Mouse (Mus musculus): ENCODE data around the gene Kif20b. TPM values are rescaled to one million over a fixed set of nuclear protein-coding genes. Genes with fewer than 3 reads are reported as not detected.

The Kif20b gene
- polyA plus RNA-seq, 1 experiment from 2014 or later = 84.7 TPM

DNA sequence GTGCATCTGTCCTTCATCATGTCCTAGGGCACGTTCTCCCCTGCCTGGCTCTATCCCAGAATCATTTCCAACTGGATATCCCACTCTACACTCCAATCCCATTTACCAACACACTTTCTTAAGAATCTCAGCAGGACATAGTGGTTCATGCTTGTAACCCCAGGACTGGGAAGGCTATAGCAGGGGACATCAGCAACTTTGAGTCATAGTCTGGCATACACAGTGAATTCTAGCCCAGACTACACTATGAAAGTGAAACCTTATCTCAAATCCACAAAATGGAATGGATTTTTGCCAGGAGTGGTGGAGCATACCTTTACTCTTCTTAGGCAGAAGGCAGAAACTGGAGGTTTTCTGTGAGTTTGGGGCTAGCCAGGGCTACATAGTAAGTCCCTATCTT is 30.6 kb upstream of the Kif20b start:
- H3K4me3 ChIP-seq = no peak overlapping the region
- H3K9ac ChIP-seq = no peak overlapping the region
- no peak overlapping the region for H3K27ac ChIP-seq
- H3K27me3 ChIP-seq = no peaks in the 10 kb centered on the region
- no peaks in the 10 kb centered on the region for H3K9me3 ChIP-seq
- peak; percentile 19; the same call in 1 of the 2 replicates for ATAC-seq (ENCODE audit: borderline replicate concordance, extremely low read depth, low FRiP score, low TSS enrichment)
- WGBS = 64% methylated on average over 1 of the region's 1 CpGs
- no peaks in the 10 kb centered on the region for H3K4me1 ChIP-seq
- no peaks in the 10 kb centered on the region for H3K36me3 ChIP-seq
- no peak overlapping the region for H3K4me2 ChIP-seq

DNA sequence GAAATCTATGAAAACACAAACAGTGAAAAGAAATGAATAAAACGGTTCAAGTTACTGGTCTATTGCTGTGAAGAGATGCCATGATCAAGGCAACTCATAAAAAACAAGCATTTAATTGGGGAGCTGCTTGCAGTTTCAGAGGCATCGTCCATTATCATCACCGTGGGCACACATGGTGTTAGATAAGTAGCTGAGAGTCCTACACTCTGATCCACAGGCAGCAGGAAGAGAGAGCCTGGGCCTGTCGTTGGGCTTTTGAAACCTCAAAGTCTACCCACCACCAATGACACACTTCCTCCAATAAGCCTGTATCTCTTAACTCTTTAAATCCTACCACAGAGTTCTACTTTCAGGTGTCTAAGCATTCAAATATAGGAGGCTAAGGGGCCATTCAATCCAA is 27.1 kb upstream of the Kif20b start:
- no peaks in the 10 kb centered on the region for H3K27me3 ChIP-seq
- no peaks in the 10 kb centered on the region for H3K36me3 ChIP-seq
- WGBS = 74% methylated on average over 4 of the region's 4 CpGs
- no peak overlapping the region for H3K27ac ChIP-seq
- peaks cover 11% of the 10 kb centered on the region; the same call in 1 of the 2 replicates for H3K4me1 ChIP-seq
- H3K4me3 ChIP-seq = no peak overlapping the region
- H3K9me3 ChIP-seq = no peaks in the 10 kb centered on the region
- no peak overlapping the region for H3K9ac ChIP-seq
- H3K4me2 ChIP-seq = no peak overlapping the region
- ATAC-seq (ENCODE audit: borderline replicate concordance, extremely low read depth, low FRiP score, low TSS enrichment) = no peak

DNA sequence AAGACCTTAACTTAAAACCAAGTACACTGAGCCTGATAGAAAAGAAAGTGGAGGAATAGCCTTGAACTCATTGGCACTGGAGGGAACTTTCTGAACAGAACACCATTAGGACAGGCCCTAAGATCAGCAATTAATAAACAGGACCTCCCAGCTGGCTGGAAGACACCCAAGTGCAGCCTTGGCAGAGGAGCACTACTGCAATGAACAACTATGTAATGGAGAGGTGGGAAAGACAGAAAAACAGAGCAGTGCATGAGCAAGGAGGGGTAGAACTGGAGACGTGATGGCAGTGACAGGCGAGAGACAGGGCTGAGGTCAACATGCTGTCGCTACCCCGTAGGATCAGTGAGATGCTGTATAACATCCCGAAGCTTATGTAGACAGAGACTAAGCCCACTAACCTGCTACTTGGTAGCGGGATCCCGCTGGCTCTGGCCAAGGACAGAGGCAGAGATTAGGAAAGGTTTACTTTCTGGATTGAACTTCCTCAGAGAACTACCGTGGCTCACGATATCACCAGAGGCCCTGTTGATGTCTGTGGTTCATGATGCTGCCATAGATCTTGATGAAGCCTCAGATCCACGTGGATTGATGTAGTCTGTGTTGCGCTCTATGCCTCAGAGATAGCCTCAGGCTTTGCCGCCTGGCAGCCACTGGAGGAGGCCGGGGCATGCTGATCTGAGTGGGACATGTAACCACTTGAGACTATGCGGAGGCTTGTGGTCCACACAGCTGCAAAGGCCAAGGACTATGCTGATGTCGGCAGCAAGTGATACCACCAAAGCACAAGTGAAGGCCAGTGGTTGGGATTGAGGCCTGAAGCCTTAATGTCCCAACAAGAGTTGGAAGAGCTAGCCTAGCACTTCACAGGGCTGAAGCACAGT is 24.8 kb upstream of the Kif20b start:
- Histone ChIP-seq H3K27me3 (no peaks in the 10 kb centered on the region), H3K27ac (peak overlapping the region; percentile 76), H3K9ac (no peak overlapping the region), H3K4me3 (no peak overlapping the region), H3K4me1 (peaks cover 11% of the 10 kb centered on the region; the same call in 1 of the 2 replicates), H3K4me2 (no peak overlapping the region), H3K9me3 (no peaks in the 10 kb centered on the region), H3K36me3 (no peaks in the 10 kb centered on the region)
- 74% methylated on average over 15 of the region's 15 CpGs for WGBS
- ATAC-seq (ENCODE audit: borderline replicate concordance, extremely low read depth, low FRiP score, low TSS enrichment) = peak; percentile 77; the same call in 1 of the 2 replicates

- H3K4me1 ChIP-seq = peaks cover 11% of the 10 kb centered on the region; the same call in 1 of the 2 replicates
- no peaks in the 10 kb centered on the region for H3K9me3 ChIP-seq
- no peak overlapping the region for H3K9ac ChIP-seq
- H3K36me3 ChIP-seq = no peaks in the 10 kb centered on the region
- no peak overlapping the region for H3K4me3 ChIP-seq
- WGBS = 43% methylated on average over 4 of the region's 4 CpGs
- H3K27ac ChIP-seq = peak overlapping the region; percentile 51; the same call in 1 of the 2 replicates
- H3K27me3 ChIP-seq = no peaks in the 10 kb centered on the region
- peak; percentile 94 for ATAC-seq (ENCODE audit: borderline replicate concordance, extremely low read depth, low FRiP score, low TSS enrichment)
- no peak overlapping the region for H3K4me2 ChIP-seq
Measured at GRCm38 (mm10) chr19:34898941-34899340, 23.2 kb upstream of the Kif20b start.

- no peak overlapping the region for H3K9ac ChIP-seq
- no peak overlapping the region for H3K27ac ChIP-seq
- H3K4me3 ChIP-seq = no peak overlapping the region
- H3K9me3 ChIP-seq = no peaks in the 10 kb centered on the region
- H3K4me2 ChIP-seq = no peak overlapping the region
- H3K27me3 ChIP-seq = no peaks in the 10 kb centered on the region
- no peak for ATAC-seq (ENCODE audit: borderline replicate concordance, extremely low read depth, low FRiP score, low TSS enrichment)
- no peaks in the 10 kb centered on the region for H3K36me3 ChIP-seq
- 82% methylated on average over 7 of the region's 7 CpGs for WGBS
- peaks cover 11% of the 10 kb centered on the region; the same call in 1 of the 2 replicates for H3K4me1 ChIP-seq
Measured at GRCm38 (mm10) chr19:34901266-34901665, 20.9 kb upstream of the Kif20b start.

- Histone ChIP-seq H3K4me3 (no peak overlapping the region), H3K9me3 (no peaks in the 10 kb centered on the region), H3K4me2 (no peak overlapping the region), H3K27me3 (no peaks in the 10 kb centered on the region), H3K9ac (no peak overlapping the region), H3K4me1 (peaks cover 11% of the 10 kb centered on the region; the same call in 1 of the 2 replicates), H3K27ac (no peak overlapping the region), H3K36me3 (no peaks in the 10 kb centered on the region)
- 86% methylated on average over 2 of the region's 2 CpGs for WGBS
- no peak for ATAC-seq (ENCODE audit: borderline replicate concordance, extremely low read depth, low FRiP score, low TSS enrichment)
Measured at GRCm38 (mm10) chr19:34901735-34902134, 20.4 kb upstream of the Kif20b start.

DNA sequence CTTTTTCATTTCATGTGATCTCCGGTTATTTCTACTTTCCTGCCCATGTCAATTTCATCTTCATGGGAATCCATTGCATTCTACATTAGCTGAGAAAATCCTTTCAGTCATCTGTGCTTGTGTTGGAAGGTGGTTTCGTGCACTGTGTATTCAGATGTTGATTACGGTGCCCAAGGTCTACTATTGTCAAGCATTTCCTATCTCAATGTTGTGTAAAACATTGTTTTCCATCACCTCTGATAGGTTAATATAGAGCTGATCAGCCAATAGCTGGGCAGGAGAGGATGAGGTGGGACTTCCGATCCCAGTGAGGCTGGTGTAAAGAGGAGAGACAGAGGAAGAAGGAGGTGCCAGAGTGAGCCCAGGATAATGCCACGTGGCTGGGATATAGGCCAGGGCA is 18.1 kb upstream of the Kif20b start:
- Histone ChIP-seq H3K27ac (no peak overlapping the region), H3K4me2 (no peak overlapping the region), H3K4me3 (no peak overlapping the region), H3K9ac (no peak overlapping the region), H3K36me3 (no peaks in the 10 kb centered on the region), H3K9me3 (no peaks in the 10 kb centered on the region), H3K4me1 (0 out of 2 replicates have a peak, but pooled peaks cover 6% of the 10 kb centered on the region), H3K27me3 (no peaks in the 10 kb centered on the region)
- 85% methylated on average over 5 of the region's 5 CpGs for WGBS
- no peak for ATAC-seq (ENCODE audit: borderline replicate concordance, extremely low read depth, low FRiP score, low TSS enrichment)

- no peak overlapping the region for H3K9ac ChIP-seq
- WGBS = 92% methylated on average over 7 of the region's 7 CpGs
- no peaks in the 10 kb centered on the region for H3K27me3 ChIP-seq
Measured at GRCm38 (mm10) chr19:34905424-34905823, 16.7 kb upstream of the Kif20b start.

DNA sequence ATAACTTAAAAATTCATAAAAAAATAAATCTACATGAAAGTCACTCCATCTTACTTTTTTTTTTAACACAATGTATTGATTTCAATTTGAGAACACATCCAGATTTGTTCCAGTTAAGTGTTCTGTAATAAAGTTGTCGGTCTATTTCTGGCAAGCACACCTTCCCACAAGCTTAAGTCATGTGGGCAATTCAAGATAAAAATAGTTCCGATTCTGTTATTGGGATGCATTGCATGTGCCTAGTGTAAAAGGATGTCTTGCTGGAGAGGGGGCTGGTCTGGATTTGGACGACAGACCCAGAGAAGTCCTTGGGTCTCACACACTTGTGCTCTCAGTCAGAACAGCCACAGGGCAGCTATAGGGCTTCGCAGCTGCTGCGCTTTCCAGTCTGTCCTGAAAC is 15.4 kb upstream of the Kif20b start:
- Histone ChIP-seq H3K9me3 (no peaks in the 10 kb centered on the region), H3K36me3 (no peaks in the 10 kb centered on the region), H3K27ac (no peak overlapping the region), H3K9ac (no peak overlapping the region), H3K27me3 (no peaks in the 10 kb centered on the region), H3K4me3 (no peak overlapping the region), H3K4me2 (no peak overlapping the region), H3K4me1 (no peaks in the 10 kb centered on the region)
- ATAC-seq (ENCODE audit: borderline replicate concordance, extremely low read depth, low FRiP score, low TSS enrichment) = no peak
- WGBS = 81% methylated on average over 5 of the region's 5 CpGs

More at GRCm38 (mm10) chr19:34905424-34905823, 16.7 kb upstream of the Kif20b start:
- no peak for ATAC-seq (ENCODE audit: borderline replicate concordance, extremely low read depth, low FRiP score, low TSS enrichment)
- no peaks in the 10 kb centered on the region for H3K9me3 ChIP-seq
- no peak overlapping the region for H3K27ac ChIP-seq
- H3K4me1 ChIP-seq = no peaks in the 10 kb centered on the region
- no peak overlapping the region for H3K4me3 ChIP-seq
- H3K4me2 ChIP-seq = no peak overlapping the region
- no peaks in the 10 kb centered on the region for H3K36me3 ChIP-seq

DNA sequence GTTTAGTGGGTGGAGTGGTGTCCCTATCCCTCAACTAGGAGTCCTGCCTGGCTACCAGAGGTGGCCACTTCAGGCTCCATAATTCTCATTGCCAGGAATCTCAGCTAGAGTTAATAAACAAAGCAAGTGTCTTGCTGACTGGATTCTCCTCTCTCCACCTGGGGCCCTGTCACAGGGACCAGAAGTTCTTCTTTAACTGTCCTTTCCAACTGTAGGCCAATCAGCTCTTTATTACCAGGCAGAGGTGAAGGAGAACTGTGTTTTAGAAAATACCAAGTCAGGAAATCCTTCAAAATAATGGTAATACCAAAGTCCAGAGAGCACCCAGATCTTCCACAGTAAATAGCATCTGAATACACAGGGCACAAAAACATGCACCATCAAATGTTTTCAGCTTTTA is 9.8 kb upstream of the Kif20b start:
- H3K4me2 ChIP-seq = no peak overlapping the region
- no peaks in the 10 kb centered on the region for H3K27me3 ChIP-seq
- no peaks in the 10 kb centered on the region for H3K4me1 ChIP-seq
- H3K4me3 ChIP-seq = no peak overlapping the region
- no peak overlapping the region for H3K27ac ChIP-seq
- H3K9me3 ChIP-seq = no peaks in the 10 kb centered on the region
- no peaks in the 10 kb centered on the region for H3K36me3 ChIP-seq
- ATAC-seq (ENCODE audit: borderline replicate concordance, extremely low read depth, low FRiP score, low TSS enrichment) = no peak
- no peak overlapping the region for H3K9ac ChIP-seq

DNA sequence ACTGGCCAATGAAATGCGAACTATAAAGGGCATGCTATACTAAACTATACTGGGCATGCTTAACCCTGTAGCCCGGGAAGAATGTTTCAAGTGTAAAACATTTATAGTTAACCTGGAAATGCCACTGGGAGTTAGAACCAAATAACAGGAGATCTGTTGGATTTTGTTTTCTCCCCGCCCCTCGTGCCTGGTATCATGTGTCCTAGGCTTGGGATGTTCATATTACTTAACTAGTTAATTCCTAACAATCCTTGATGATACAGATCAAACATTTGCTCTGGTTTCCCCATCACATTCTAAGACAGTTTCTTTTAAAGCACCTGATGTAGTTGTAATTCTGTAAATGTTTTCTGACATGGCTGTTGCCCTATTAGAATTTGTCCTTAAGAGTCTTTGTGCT is 2.1 kb upstream of the Kif20b start:
- H3K27me3 ChIP-seq = no peaks in the 10 kb centered on the region
- peaks cover 5% of the 10 kb centered on the region; the same call in 1 of the 2 replicates for H3K4me1 ChIP-seq
- no peak overlapping the region for H3K4me2 ChIP-seq
- no peak for ATAC-seq (ENCODE audit: borderline replicate concordance, extremely low read depth, low FRiP score, low TSS enrichment)
- WGBS = 90% methylated on average over 4 of the region's 4 CpGs
- H3K36me3 ChIP-seq = peaks cover 9% of the 10 kb centered on the region
- no peak overlapping the region for H3K4me3 ChIP-seq
- no peak overlapping the region for H3K27ac ChIP-seq
- H3K9me3 ChIP-seq = no peaks in the 10 kb centered on the region
- H3K9ac ChIP-seq = no peak overlapping the region

DNA sequence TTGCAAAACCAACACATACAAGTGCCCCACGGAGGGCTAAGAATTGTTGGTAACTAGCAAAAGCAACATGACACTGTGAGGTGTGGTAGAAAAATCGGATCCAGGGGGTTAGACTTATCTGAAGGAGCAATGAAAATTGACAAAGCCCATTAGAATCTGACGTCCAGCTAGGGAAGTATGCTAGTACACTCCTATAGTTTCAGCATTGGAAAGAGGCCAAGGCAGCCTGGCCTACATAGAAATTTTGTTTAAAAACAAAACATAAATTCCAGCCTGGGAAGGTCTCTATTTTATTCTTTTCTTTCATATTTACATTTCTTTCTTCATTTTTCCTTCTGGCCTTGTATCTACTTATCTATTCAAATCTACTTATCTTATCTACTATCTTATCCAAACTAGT is 1.6 kb upstream of the Kif20b start:
- H3K9me3 ChIP-seq = no peaks in the 10 kb centered on the region

More for the DNA sequence above, 1.6 kb upstream of the Kif20b start:
- no peak overlapping the region for H3K4me3 ChIP-seq
- ATAC-seq (ENCODE audit: borderline replicate concordance, extremely low read depth, low FRiP score, low TSS enrichment) = no peak
- H3K27me3 ChIP-seq = no peaks in the 10 kb centered on the region
- WGBS = 43% methylated on average over 3 of the region's 3 CpGs
- peaks cover 5% of the 10 kb centered on the region; the same call in 1 of the 2 replicates for H3K4me1 ChIP-seq
- no peak overlapping the region for H3K9ac ChIP-seq
- no peak overlapping the region for H3K4me2 ChIP-seq
- no peak overlapping the region for H3K27ac ChIP-seq
- peaks cover 13% of the 10 kb centered on the region for H3K36me3 ChIP-seq

Data from lung, embryonic 15.5 days (tissue).